ENCODE assay signal across 23 mouse cellular contexts in the genomic region with DNA sequence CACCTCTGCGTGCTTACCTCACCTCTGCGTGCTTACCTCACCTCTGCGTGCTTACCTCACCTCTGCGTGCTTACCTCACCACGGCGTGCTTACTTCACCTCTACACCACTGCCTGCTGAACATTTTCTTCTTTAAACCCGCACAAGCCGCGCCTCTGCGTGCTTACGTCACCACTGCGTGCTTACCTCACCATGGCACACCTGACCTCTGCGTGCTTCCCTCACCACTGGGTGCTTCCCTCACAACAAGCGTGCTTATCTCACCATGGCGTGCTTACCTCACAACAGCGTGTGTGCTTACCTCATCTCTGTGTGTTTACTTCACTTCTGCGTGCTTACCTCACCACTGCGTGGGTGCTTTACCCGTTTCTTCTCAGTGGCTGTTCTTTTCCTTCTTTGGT.
"Had no signal": no experiment of that assay in that cellular context is flagged by ENCODE, and none has a peak within 500 bp of the region (broad histone marks: within the 10 kb centered on the region; RNA-seq: fewer than 3 reads in every experiment).

No protein-coding gene starts in this region.

- H3K9ac ChIP-seq: limb, embryonic 13.5 days; liver, embryonic 12.5 days; liver, embryonic 15.5 days; lung, embryonic 15.5 days had no signal

- H3K4me1 ChIP-seq: limb, embryonic 10.5 days; liver, embryonic 12.5 days; liver, embryonic 15.5 days; lung, embryonic 15.5 days had no signal

- H3K27ac ChIP-seq: kidney, postnatal 0 days; layer of hippocampus, adult 2 months; limb, embryonic 10.5 days; limb, embryonic 13.5 days; liver, embryonic 12.5 days; liver, embryonic 15.5 days; lung, embryonic 15.5 days; stomach, postnatal 0 days had no signal

- H3K27me3 ChIP-seq: limb, embryonic 13.5 days; liver, embryonic 12.5 days; liver, embryonic 15.5 days; lung, embryonic 15.5 days had no signal

- H3K4me2 ChIP-seq: limb, embryonic 13.5 days; liver, embryonic 12.5 days; liver, embryonic 15.5 days; lung, embryonic 15.5 days; midbrain, embryonic 11.5 days had no signal

- DNase-seq: kidney, adult 2 months; kidney, postnatal 25 days; layer of hippocampus, adult 9-11 months; liver; lung, adult 18-20 months; lung, postnatal 10 days; lung, postnatal 4 days; right cerebral cortex, adult 18-20 months; right cerebral cortex, postnatal 14 days; right cerebral cortex, postnatal 4 days; thymus, adult 2 months; thymus, postnatal 14 days; thymus, postnatal 4 days had no signal

- H3K9me3 ChIP-seq: limb, embryonic 10.5 days; limb, embryonic 13.5 days; liver, embryonic 12.5 days; liver, embryonic 15.5 days; lung, embryonic 15.5 days had no signal

- H3K36me3 ChIP-seq: limb, embryonic 10.5 days; limb, embryonic 13.5 days; liver, embryonic 12.5 days; liver, embryonic 15.5 days; lung, embryonic 15.5 days had no signal

- H3K4me3 ChIP-seq: limb, embryonic 10.5 days; limb, embryonic 13.5 days; liver, embryonic 12.5 days; liver, embryonic 15.5 days; lung, embryonic 15.5 days had no signal

- ATAC-seq: intestine, embryonic 16.5 days; liver, embryonic 12.5 days had no signal
